Mouse (Mus musculus) common myeloid progenitor, adult 5-6 weeks (primary cell): Measurements from ENCODE around the gene Dr1. TPM values are rescaled to one million over a fixed set of nuclear protein-coding genes. Genes with fewer than 3 reads are reported as not detected.

Experiments
- total RNA-seq: library from RNA; stranded (forward); fragments of 200-1000, 187-1606 nt; gene quantifications from 2 replicates; pipeline ENCODE4 v1.2.3, GENCODE M21; 2017

Gene Dr1
- total RNA-seq, 1 experiment from 2014 or later: 71.1 TPM

Other genes starting within 250 kb of the Dr1 start
- gene Mtf2, start 203.2 kb upstream of the Dr1 start, total RNA-seq: 114 and 119 TPM in 2 replicates
- 98.8 and 101 TPM in 2 replicates for gene Tmed5, start 136.3 kb upstream of the Dr1 start, total RNA-seq
- gene Ccdc18, start 136.0 kb upstream of the Dr1 start, total RNA-seq: 25.7 and 32.1 TPM in 2 replicates
- gene Pigg, start 43.7 kb downstream of the Dr1 start, total RNA-seq: 6.7 and 8.8 TPM in 2 replicates
- 0.14 TPM in 1 of 2 replicates, not detected in the other for gene Gm42517, start 99.0 kb downstream of the Dr1 start, total RNA-seq
- gene Pde6b, start 119.5 kb downstream of the Dr1 start, total RNA-seq: not detected in 2 replicates
- 186 and 241 TPM in 2 replicates for gene Atp5k, start 165.6 kb downstream of the Dr1 start, total RNA-seq
- gene Mfsd7a, start 180.0 kb downstream of the Dr1 start, total RNA-seq: 0.46 TPM in 1 of 2 replicates, not detected in the other
- gene Pcgf3, start 192.3 kb downstream of the Dr1 start, total RNA-seq: 13.0 and 16.1 TPM in 2 replicates